Mouse (Mus musculus) lung, embryonic 14.5 days (tissue): ENCODE results near the gene Wdr73. TPM values are rescaled to one million over a fixed set of nuclear protein-coding genes. Genes with fewer than 3 reads are reported as not detected.

Source experiments
- ATAC-seq: fragments of 200-750 bp; cut with Nextera tagmentation; 2 replicates; pipeline ENCODE4 v1.8.0; 2017; ENCODE audit warnings: mild to moderate bottlenecking, moderate TSS enrichment, moderate library complexity; ENCODE audit not compliant: insufficient read depth
- DNase-seq: peaks from one replicate; pipeline ENCODE4 v3.0.0-alpha.2; 2015
- H3K27ac ChIP-seq: fragments of 300-500 bp; sonication (generic); 2 replicates; pipeline ENCODE4 v1.5.1; 2014; ENCODE audit warnings: low read depth, mild to moderate bottlenecking, moderate library complexity
- H3K27me3 ChIP-seq: fragments of 300-500 bp; sonication (generic); 2 replicates; pipeline ENCODE4 v1.6.1; 2014; ENCODE audit warnings: low read length, control low read depth; ENCODE audit not compliant: insufficient read depth
- H3K36me3 ChIP-seq: fragments of 300-500 bp; sonication (generic); 2 replicates; pipeline ENCODE4 v1.6.1; 2014; ENCODE audit warnings: control low read depth; ENCODE audit not compliant: insufficient read depth
- H3K4me1 ChIP-seq: fragments of 300-500 bp; sonication (generic); 2 replicates; pipeline ENCODE4 v1.6.1; 2014; ENCODE audit warnings: antibody characterized with exemption, control low read depth; ENCODE audit not compliant: insufficient read depth
- H3K4me2 ChIP-seq: fragments of 300-500 bp; sonication (generic); 2 replicates; pipeline ENCODE4 v1.6.1; 2014; ENCODE audit warnings: mild to moderate bottlenecking
- H3K4me3 ChIP-seq: fragments of 300-500 bp; sonication (generic); 2 replicates; pipeline ENCODE4 v1.5.1; 2014; ENCODE audit warnings: low read depth, low read length
- H3K9ac ChIP-seq: fragments of 300-500 bp; sonication (generic); 2 replicates; pipeline ENCODE4 v1.6.1; 2014
- H3K9me3 ChIP-seq: fragments of 300-500 bp; sonication (generic); 2 replicates; pipeline ENCODE4 v1.6.1; 2016; ENCODE audit warnings: low read depth, low read length, control low read depth
- CTCF ChIP-seq: IDR thresholded peaks from 2 replicates; pipeline ENCODE4 v1.5.1; 2016; ENCODE audit warnings: antibody characterized with exemption, low read depth
- WGBS: fragments of 180-500 bp; shearing (Covaris S2); extraction: QIAGEN DNeasy Blood & Tissue Kit; methylation state at CpG from one replicate; pipeline ENCODE4 v1.1.7; 2014; 5-methylcytosine and 5-hydroxymethylcytosine counted together
- polyA plus RNA-seq: library from polyadenylated mRNA; unstranded; fragments of >200 nt; fragmentation: Nextera tagmentation; extraction: Ambion mirVana; gene quantifications from 2 replicates; pipeline ENCODE4 v1.2.1, GENCODE M21; 2014

Wdr73 gene
- polyA plus RNA-seq, 1 experiment from 2014 or later: 29.0 TPM

- no peaks in the 10 kb centered on the region for H3K27me3 ChIP-seq
- ATAC-seq: no peak
- no peak overlapping the region for H3K4me3 ChIP-seq
- no peak overlapping the region for H3K27ac ChIP-seq
- H3K4me2 ChIP-seq: no peak overlapping the region
- TF ChIP-seq CTCF: no peak
- no peaks in the 10 kb centered on the region for H3K9me3 ChIP-seq
- no peak for DNase-seq
- H3K9ac ChIP-seq: no peak overlapping the region
- H3K4me1 ChIP-seq: no peaks in the 10 kb centered on the region
- WGBS: 56% methylated on average over 15 of the region's 15 CpGs
- H3K36me3 ChIP-seq: no peaks in the 10 kb centered on the region
Measured at GRCm38 (mm10) chr7:80845621-80846279, 55.3 kb downstream of the Wdr73 start.

GRCm38 (mm10) chr7:80844691-80845090, 56.4 kb downstream of the Wdr73 start:
- WGBS: 89% methylated on average over 12 of the region's 12 CpGs
- no peaks in the 10 kb centered on the region for H3K36me3 ChIP-seq
- no peak overlapping the region for H3K4me3 ChIP-seq
- H3K4me2 ChIP-seq: no peak overlapping the region
- no peak overlapping the region for H3K9ac ChIP-seq
- H3K9me3 ChIP-seq: no peaks in the 10 kb centered on the region
- DNase-seq: no peak
- no peak overlapping the region for H3K27ac ChIP-seq
- no peaks in the 10 kb centered on the region for H3K4me1 ChIP-seq
- TF ChIP-seq CTCF: no peak
- H3K27me3 ChIP-seq: no peaks in the 10 kb centered on the region
- no peak for ATAC-seq

- ATAC-seq: no peak
- no peak for DNase-seq
- Histone ChIP-seq H3K9me3 (no peaks in the 10 kb centered on the region), H3K36me3 (no peaks in the 10 kb centered on the region), H3K27me3 (no peaks in the 10 kb centered on the region), H3K4me3 (no peak overlapping the region), H3K9ac (no peak overlapping the region), H3K4me1 (no peaks in the 10 kb centered on the region), H3K4me2 (no peak overlapping the region), H3K27ac (no peak overlapping the region)
- no peak for TF ChIP-seq CTCF
- WGBS: 91% methylated on average over 8 of the region's 8 CpGs
Measured at GRCm38 (mm10) chr7:80843910-80844640, 57.0 kb downstream of the Wdr73 start.

- no peak for ATAC-seq
- Histone ChIP-seq H3K27me3 (no peaks in the 10 kb centered on the region), H3K9me3 (no peaks in the 10 kb centered on the region), H3K9ac (no peak overlapping the region), H3K36me3 (no peaks in the 10 kb centered on the region), H3K4me3 (no peak overlapping the region), H3K4me2 (no peak overlapping the region), H3K27ac (no peak overlapping the region), H3K4me1 (no peaks in the 10 kb centered on the region)
- TF ChIP-seq CTCF: no peak
- no peak for DNase-seq
- WGBS: 81% methylated on average over 1 of the region's 1 CpGs
Measured at GRCm38 (mm10) chr7:80843176-80843575, 57.9 kb downstream of the Wdr73 start.

- Histone ChIP-seq H3K4me2 (no peak overlapping the region), H3K36me3 (no peaks in the 10 kb centered on the region), H3K9ac (no peak overlapping the region), H3K4me3 (no peak overlapping the region), H3K27ac (no peak overlapping the region), H3K9me3 (no peaks in the 10 kb centered on the region), H3K27me3 (no peaks in the 10 kb centered on the region), H3K4me1 (no peaks in the 10 kb centered on the region)
- WGBS: 53% methylated on average over 5 of the region's 5 CpGs
- DNase-seq (no peak), ATAC-seq (no peak)
- TF ChIP-seq CTCF: no peak
Measured at GRCm38 (mm10) chr7:80842132-80842531, 58.9 kb downstream of the Wdr73 start.

- H3K27me3 ChIP-seq: no peaks in the 10 kb centered on the region
Measured at GRCm38 (mm10) chr7:80840937-80841336, 60.1 kb downstream of the Wdr73 start.

More at GRCm38 (mm10) chr7:80840937-80841336, 60.1 kb downstream of the Wdr73 start:
- Histone ChIP-seq H3K9me3 (no peaks in the 10 kb centered on the region), H3K9ac (no peak overlapping the region), H3K4me1 (no peaks in the 10 kb centered on the region), H3K4me3 (no peak overlapping the region), H3K36me3 (no peaks in the 10 kb centered on the region), H3K27ac (no peak overlapping the region), H3K4me2 (no peak overlapping the region)
- WGBS: 74% methylated on average over 4 of the region's 4 CpGs
- DNase-seq (no peak), ATAC-seq (no peak)
- no peak for TF ChIP-seq CTCF

Other genes with a start within 250 kb of the Wdr73 start
- 27.5 and 28.0 TPM in 2 replicates for gene Crtc3, start 212.4 kb downstream of the Wdr73 start, polyA plus RNA-seq
- 92.3 and 95.2 TPM in 2 replicates for gene Iqgap1, start 75.3 kb downstream of the Wdr73 start, polyA plus RNA-seq
- gene Zscan2, start 40.3 kb downstream of the Wdr73 start, polyA plus RNA-seq: 2.2 and 3.2 TPM in 2 replicates
- 9.5 and 10.3 TPM in 2 replicates for gene Nmb, start 3.8 kb upstream of the Wdr73 start, polyA plus RNA-seq
- gene Sec11a, start 46.5 kb upstream of the Wdr73 start, polyA plus RNA-seq: 191 and 196 TPM in 2 replicates
- 18.1 and 19.7 TPM in 2 replicates for gene Zfp592, start 92.4 kb upstream of the Wdr73 start, polyA plus RNA-seq
- 0.63 and 0.85 TPM in 2 replicates for gene Alpk3, start 156.3 kb upstream of the Wdr73 start, polyA plus RNA-seq
- gene Slc28a1, start 213.5 kb upstream of the Wdr73 start, polyA plus RNA-seq: not detected in 2 replicates